13 mouse cellular contexts compared by ENCODE assay signal in genomic region chr4:123607174-123607573, GRCm38 (mm10).
DNase-seq lines count a peak whose midpoint lies in the region; ATAC-seq and TF ChIP-seq lines count a peak whose summit lies in the region.
"Had no signal": no experiment of that assay in that cellular context is flagged by ENCODE, and none has a peak within 500 bp of the region (broad histone marks: within the 10 kb centered on the region; RNA-seq: fewer than 3 reads in every experiment).

No protein-coding gene starts in this region.

- peak; percentile 16; the same call in 1 of the 2 replicates for TF ChIP-seq CTCF in liver, adult 2 months (IDR thresholded peaks at IDR 0.05; ENCODE audit: low read depth, low read length)

- H3K4me2 ChIP-seq in liver, embryonic 11.5 days, result no peak overlapping the region

- H3K36me3 ChIP-seq in liver, adult 2 months (ENCODE audit: control insufficient read depth, insufficient read depth, low read length), result peaks cover 2% of the 10 kb centered on the region
- no peaks in the 10 kb centered on the region for H3K36me3 ChIP-seq in liver, embryonic 11.5 days (ENCODE audit: control insufficient read depth, insufficient read depth, low read length)

- H3K27me3 ChIP-seq in liver, adult 2 months (ENCODE audit: control insufficient read depth, insufficient read depth, low read length), result no peaks in the 10 kb centered on the region
- no peaks in the 10 kb centered on the region for H3K27me3 ChIP-seq in liver, embryonic 11.5 days (replicated peaks; ENCODE audit: control insufficient read depth, insufficient read depth, low read length)

- no peak for ATAC-seq in CD4-positive, CD25-positive, alpha-beta regulatory T cell, adult 4 months
- ATAC-seq in liver, embryonic 11.5 days (replicated peaks; ENCODE audit: low FRiP score), result no peak

- H3K9ac ChIP-seq in liver, adult 2 months (ENCODE audit: low read depth, low read length), result no peak overlapping the region
- no peak overlapping the region for H3K9ac ChIP-seq in liver, embryonic 11.5 days (ENCODE audit: low read depth, low read length)

- no peak overlapping the region for H3K27ac ChIP-seq in liver, adult 2 months (replicated peaks; ENCODE audit: insufficient read depth, low read depth, low read length)
- no peak overlapping the region for H3K27ac ChIP-seq in liver, embryonic 11.5 days (ENCODE audit: low read depth, low read length)
- H3K27ac ChIP-seq: hindbrain, embryonic 10.5 days had no signal

- WGBS in liver, adult 2 months, result 96% methylated on average over 1 of the region's 1 CpGs
- WGBS in liver, embryonic 11.5 days, result 78% methylated on average over 1 of the region's 1 CpGs

- no peak overlapping the region for H3K4me3 ChIP-seq in liver, adult 2 months (ENCODE audit: insufficient read depth, low read depth, low read length)
- H3K4me3 ChIP-seq in liver, embryonic 11.5 days (ENCODE audit: low read depth, low read length), result no peak overlapping the region
- H3K4me3 ChIP-seq: erythroblast, embryonic 14.5 days; hindbrain, embryonic 10.5 days; megakaryocyte, embryonic 14.5 days had no signal

- H3K4me1 ChIP-seq in liver, adult 2 months (ENCODE audit: control insufficient read depth, insufficient read depth, low read length), result peaks cover 16% of the 10 kb centered on the region
- no peaks in the 10 kb centered on the region for H3K4me1 ChIP-seq in liver, embryonic 11.5 days (replicated peaks; ENCODE audit: control insufficient read depth, insufficient read depth, low read length)
- H3K4me1 ChIP-seq: megakaryocyte, embryonic 14.5 days had no signal

- no peak for TF ChIP-seq POLR2A in liver, adult 2 months (IDR thresholded peaks at IDR 0.05; ENCODE audit: extremely low read depth, insufficient read depth, low read length)

- peaks cover 58% of the 10 kb centered on the region for H3K79me2 ChIP-seq in liver, adult 2 months (ENCODE audit: control insufficient read depth, insufficient read depth, low read length)

- 0 out of 2 replicates have a peak, but pooled peaks cover 2% of the 10 kb centered on the region for H3K9me3 ChIP-seq in liver, embryonic 11.5 days (ENCODE audit: control insufficient read depth, low read length)

- DNase-seq in CD4-positive, CD25-positive, alpha-beta regulatory T cell, adult 2 months (ENCODE audit: low read depth, low spot score), result peak; percentile 36
- no peak for DNase-seq in liver, adult 2 months (ENCODE audit: extremely low read depth, low read depth, low spot score)
- DNase-seq in liver, embryonic 11.5 days (ENCODE audit: low spot score), result no peak
- peak; percentile 85 for DNase-seq in R1 (ENCODE audit: low read depth, low spot score)
- DNase-seq in naive thymus-derived CD4-positive, alpha-beta T cell, adult 2 months (ENCODE audit: low read depth), result peak; percentile 25
- DNase-seq in layer of hippocampus, adult 11-12 months (ENCODE audit: low spot score), result no peak
- no peak for DNase-seq in left cerebral cortex, adult 9 months (ENCODE audit: low spot score in 2 of 2)
- DNase-seq: left cerebral cortex, postnatal 4 days; right cerebral cortex, postnatal 4 days had no signal

Comparison
In these comparisons a context has a peak if more than half of its experiments do, and no peak if none do; other contexts are left out.
1. DNase-seq: peak in CD4-positive, CD25-positive, alpha-beta regulatory T cell, adult 2 months (single experiment), R1 (single experiment) and naive thymus-derived CD4-positive, alpha-beta T cell, adult 2 months (single experiment); none in liver, adult 2 months (single experiment), liver, embryonic 11.5 days (single experiment), layer of hippocampus, adult 11-12 months (single experiment) and left cerebral cortex, adult 9 months (0 of 2).